Mouse (Mus musculus): ENCODE data around the gene Fbxl15. TPM values are rescaled to one million over a fixed set of nuclear protein-coding genes. Genes with fewer than 3 reads are reported as not detected.

The Fbxl15 gene
- polyA plus RNA-seq (2017; shearing (Covaris generic)): 1 to 10 TPM; 5.6 to 6.9 TPM

DNA sequence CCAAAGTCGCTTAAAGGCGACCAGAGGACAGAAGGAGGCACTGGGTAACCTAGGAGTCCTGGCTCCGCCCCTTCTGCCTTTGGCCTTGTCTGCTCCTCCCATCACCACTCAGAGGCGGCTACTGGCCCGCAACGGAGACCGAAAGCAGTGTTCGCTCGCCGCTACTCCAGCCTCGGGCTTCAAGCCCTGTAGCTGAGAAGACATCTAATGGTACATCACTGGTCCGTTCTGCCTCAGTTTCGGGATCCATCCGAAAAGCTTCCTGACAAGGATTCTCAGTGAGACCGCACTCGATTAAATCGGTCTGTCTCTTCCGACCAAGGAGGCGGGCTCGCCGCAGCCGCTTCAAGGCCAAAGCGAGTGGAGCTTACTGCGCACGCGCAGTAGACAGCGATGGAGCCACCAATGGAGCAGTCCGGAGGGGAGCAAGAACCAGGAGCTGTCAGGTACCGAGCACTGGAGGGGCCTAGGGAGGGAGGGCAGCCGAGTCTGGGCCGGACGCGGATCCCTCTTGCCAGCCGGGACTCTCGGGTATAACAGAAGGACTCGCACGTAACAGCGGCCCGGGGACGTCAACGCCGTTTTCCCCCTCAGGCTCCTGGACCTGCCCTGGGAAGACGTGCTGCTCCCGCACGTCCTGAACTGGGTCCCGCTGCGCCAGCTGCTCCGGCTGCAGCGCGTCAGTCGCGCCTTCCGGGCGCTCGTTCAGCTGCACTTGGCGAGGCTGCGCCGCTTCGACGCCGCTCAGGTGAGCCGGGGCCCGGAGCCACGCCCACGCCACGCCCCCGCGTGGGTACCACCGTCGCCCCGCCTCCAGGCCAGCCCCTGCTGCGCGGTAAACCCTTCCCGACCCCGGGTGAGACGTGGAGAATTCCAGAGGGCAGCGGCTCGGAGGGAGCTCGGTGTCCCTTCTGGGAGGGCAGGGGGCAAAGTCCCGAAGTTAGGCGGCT is at the start of gene Fbxl15:
Fbxl15 (plus strand) TSS at position 104 of the 950 bp plus-strand sequence.
- peak; percentile 75 for ATAC-seq

- no peak for ATAC-seq
These were observed 45.7 kb upstream of the Fbxl15 start for GRCm38 (mm10) chr19:46282081-46282849.

DNA sequence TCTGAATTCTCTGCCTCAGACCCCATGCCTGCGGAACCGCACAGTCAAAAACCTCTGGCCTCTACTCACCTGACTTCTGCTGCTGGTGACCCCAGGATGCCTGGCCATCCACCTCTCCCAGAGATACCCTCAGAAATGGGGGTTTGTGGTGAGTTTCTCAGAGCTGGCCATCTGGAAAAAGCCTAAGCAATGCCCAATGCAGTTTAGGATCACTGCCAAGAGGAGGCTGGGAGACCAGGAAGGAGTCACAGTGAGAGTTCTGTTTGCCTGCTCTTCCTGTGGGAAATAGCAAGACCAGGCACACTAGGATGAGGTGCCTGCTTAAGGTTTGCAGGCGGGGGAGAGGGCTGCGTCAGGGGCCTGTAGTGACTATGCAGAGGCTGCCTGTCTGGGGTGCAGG is 43.3 kb upstream of the Fbxl15 start:
- ATAC-seq: no peak

DNA sequence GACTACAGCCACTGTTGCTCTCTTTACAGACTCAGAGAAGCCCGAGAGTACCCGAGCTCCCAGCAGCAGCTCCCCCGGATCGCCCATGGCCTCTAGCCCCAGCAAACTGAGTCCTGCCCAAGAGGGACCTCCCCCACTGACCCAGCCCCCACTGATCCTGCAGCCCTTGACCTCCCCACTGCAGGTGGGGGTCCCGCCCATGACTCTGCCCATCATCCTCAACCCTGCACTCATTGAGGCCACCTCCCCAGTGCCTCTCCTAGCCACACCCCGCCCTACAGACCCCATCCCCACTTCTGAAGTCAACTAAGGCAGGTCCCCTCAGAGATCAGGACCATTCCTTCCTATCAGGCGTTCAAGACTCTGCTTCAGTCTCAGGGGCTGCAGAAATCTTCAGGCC is 42.4 kb upstream of the Fbxl15 start:
- no peak for ATAC-seq

GRCm38 (mm10) chr19:46286047-46286446 is 41.9 kb upstream of the Fbxl15 start:
- no peak for ATAC-seq

GRCm38 (mm10) chr19:46286926-46287325 is 41.1 kb upstream of the Fbxl15 start:
- ATAC-seq: no peak

- no peak for ATAC-seq
These were observed 40.4 kb upstream of the Fbxl15 start for GRCm38 (mm10) chr19:46287566-46287965.

DNA sequence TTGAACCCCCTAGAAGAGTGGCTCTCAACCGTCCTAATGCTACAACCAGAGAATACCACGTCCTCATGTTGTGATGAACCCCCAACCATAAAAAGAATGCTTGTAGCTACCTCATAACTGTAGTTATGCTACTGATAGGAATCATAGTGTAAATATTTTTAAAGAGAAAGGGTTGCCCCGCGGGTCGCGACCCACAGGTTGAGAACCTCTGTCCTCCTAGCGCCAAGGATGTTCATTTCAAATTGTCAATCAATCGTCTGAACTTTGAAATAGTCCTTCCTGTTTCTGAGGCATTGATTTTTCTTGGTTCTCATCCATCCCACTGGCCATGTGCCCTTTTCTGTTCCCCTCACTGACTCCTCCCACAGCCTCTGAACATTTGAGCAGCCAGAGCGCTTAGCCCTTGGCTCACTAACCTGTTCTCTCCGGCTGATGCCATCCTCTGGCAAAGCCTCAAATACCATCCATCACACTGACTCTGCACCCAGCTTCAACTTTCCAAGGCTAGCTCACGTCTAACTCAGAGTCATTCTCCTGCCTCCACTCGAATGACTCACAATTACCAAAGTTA is 37.4 kb upstream of the Fbxl15 start:
- ATAC-seq: no peak

DNA sequence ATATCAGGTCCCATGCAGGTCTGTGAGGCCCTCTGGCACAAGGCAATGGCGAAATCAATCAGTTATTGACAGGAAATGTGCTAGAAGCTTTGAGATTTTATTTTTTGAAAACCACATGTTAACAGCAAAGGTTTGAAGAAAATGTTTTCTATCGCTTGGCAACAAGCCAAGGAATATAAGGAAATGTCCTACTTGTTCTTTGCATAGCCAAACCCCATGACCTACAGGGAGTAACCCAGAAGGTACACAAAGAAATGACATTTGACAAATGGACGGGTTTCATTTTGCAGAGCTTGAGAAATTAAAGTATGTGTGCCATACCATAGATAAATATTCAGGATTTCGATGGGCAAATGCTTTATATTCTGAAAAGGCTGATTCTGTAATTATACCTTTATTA is 31.0 kb upstream of the Fbxl15 start:
- no peak for ATAC-seq

GRCm38 (mm10) chr19:46300294-46301045 is 27.5 kb upstream of the Fbxl15 start:
- ATAC-seq: no peak

GRCm38 (mm10) chr19:46302551-46302950 is 25.4 kb upstream of the Fbxl15 start:
- no peak for ATAC-seq

DNA sequence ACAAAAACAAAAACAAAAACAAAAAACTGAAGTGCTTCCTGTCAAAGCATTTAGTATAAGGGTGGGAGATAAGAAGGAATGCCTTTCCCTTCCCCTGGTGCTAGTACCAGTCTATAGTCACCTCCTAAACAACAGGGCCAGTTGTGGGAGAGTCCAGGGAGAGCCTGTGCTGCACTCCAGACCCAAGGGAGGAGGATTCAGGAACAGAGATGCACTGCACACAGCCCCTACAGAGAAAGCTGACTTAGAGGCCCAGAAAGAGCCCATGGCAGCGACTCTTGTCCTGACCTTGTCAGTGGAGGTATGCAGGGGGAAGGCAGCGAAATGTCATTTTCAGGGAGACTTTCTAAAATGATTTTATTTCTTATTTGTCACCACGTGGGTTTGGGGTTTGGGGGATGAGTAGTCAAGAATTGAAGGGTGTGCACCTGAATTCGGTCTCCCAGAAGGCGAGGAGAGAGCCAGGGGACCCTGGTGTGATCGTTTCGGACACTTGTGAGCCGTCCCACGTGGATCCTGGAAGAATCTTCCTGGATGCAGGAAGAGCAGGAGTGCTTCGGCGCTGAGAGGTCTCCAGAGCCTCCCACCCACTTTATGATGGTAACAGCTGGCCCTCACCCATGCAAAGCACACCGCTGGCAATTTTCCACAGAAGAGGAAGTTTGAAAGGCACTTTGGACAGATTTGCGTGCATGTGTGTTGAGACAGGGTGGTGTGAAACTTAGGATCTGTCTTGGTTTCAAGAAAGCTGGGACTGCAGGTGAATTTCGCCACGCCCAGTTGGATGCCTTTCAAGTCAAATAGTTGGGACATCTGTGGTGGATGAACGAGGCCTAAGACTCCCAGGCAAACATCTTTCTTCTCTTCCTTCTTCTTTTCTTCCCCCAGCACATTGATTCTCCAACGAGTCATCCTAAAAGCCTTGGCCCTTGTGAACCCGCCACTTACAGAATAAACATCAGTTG is 24.5 kb upstream of the Fbxl15 start:
- ATAC-seq: no peak

- ATAC-seq: peak; percentile 71
These were observed 23.7 kb upstream of the Fbxl15 start, which contains the start of gene Nfkb2 for GRCm38 (mm10) chr19:46304216-46304841. Nfkb2 (plus strand) TSS chr19:46304320.

- ATAC-seq: peak; percentile 40
These were observed 23.1 kb upstream of the Fbxl15 start for GRCm38 (mm10) chr19:46304908-46305333.

- peak; percentile 60 for ATAC-seq
These were observed 22.3 kb upstream of the Fbxl15 start for GRCm38 (mm10) chr19:46305432-46306267.

- no peak for ATAC-seq
These were observed 21.7 kb upstream of the Fbxl15 start for GRCm38 (mm10) chr19:46306268-46306610.

- no peak for ATAC-seq
These were observed 21.2 kb upstream of the Fbxl15 start for GRCm38 (mm10) chr19:46306751-46307289.

DNA sequence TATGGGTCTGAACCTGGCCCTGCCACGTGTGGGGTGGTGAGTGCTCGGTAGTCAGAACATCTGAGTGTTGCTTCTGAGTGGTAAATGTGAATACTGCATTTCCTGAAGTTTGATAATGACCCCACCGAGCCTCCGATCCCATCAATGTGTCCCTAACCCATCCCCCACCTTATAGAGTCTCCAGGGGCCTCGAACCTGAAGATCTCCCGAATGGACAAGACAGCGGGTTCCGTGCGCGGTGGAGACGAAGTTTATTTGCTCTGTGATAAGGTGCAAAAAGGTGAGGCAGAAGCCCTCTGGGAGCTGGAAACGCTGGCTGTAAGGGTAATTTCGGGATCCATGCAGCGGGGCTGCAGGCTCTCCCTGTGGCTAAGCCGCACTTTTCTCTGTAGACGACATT is 20.2 kb upstream of the Fbxl15 start:
- ATAC-seq: no peak

GRCm38 (mm10) chr19:46308303-46308702 is 19.7 kb upstream of the Fbxl15 start:
- ATAC-seq: no peak
